Mouse (Mus musculus): ENCODE data around the gene Cdc6.
"Not testable (repeated sequence)": the region's sequence is repeated elsewhere in the genome, so short reads cannot be mapped to it uniquely, and the experiment has no call there.

The Cdc6 gene

DNA sequence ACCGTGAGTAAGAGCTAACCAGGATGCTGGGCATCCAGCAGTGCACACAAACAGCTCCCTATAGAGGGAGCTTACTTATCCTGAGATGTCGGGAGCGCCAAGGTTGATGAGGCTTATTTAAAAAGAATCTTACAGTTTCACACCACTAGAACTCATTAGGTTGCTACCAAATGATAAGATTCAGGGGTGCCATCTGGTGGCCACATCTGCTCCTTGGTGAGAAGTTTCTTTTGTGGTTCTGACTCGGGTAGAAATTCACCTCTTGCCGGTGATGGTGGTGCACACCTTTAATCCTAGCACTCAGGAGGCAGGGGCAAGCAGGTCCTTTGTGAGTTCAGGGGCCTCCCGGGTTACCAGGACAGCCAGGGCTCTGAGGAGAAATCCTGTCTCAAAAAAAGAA, 2.1 kb downstream of the Cdc6 start:
- no peak for DNase-seq (ENCODE audit: low read depth, low spot score)

DNA sequence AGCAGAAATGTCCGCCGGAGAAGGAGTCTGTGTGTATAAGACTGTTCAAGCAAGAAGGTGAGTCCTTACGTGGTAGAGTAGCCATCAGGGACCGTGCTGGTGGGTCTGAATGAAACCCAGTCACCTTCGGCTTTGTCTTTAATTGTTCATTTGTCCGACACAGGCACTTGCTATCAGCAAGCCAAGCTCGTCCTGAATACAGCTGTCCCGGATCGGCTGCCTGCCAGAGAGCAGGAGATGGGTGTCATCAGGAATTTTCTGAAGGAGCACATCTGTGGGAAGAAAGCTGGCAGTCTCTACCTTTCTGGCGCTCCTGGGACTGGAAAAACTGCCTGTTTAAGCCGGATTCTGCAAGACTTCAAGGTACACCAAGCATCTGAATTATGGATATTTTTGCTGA, 2.8 kb downstream of the Cdc6 start:
- no peak for DNase-seq (ENCODE audit: low read depth, low spot score)

DNA sequence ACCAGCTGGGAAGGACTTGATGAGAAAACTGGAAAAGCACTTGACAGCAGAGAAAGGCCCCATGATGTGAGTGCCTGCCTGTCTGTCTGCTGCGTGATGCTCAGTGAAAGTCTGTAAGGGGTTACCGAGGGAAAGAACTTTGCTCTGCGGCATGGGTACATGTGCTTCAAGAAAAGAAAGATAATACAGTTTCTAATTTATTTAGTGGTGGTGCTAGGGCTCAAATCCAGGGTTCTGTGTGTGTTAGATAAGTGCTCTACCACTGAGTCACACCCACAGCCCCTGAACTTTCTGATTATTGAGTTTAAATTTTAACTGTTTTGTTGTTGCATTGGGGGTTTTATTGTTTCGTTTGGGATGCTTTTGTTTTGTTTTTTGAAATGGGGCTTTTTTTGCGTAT, 3.9 kb downstream of the Cdc6 start:
- DNase-seq (ENCODE audit: low read depth, low spot score): no peak

DNA sequence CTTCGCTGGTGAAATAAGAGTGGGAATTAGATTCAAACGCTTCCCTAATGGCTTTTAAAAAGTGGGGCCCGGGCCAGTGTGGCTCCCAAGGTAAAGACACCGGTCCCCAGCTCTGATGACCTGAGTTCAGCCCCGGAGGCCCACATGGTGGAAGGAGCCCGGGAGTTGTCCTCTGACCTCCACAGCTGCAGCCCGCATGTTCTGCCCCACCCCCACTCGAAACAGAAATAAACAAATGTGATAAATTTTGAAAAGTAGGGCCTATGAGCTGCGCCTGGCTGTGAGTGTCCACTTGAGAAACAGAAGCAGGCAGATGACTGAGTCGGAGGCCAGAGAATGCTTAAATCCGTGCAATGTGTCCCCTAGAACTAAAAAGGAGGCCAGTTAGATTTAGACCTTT, 6.6 kb downstream of the Cdc6 start:
- no peak for DNase-seq (ENCODE audit: low read depth, low spot score)

DNA sequence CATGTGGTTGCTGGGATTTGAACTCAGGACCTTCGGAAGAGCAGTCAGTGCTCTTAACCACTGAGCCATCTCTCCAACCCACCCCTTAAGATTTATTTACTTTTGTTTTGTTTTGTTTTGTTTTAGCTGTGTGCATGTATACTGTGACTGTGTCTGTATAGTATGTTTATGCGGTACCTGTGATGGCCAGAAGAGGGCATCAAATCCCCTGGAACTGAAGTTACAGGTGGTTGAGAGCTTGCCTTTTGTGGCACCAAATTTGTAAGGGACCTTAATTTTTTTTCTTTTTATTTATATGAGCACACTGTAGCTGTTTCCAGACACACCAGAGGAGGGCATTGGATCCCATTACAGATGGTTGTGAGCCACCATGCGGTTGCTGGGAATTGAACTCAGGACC, 8.8 kb downstream of the Cdc6 start:
- DNase-seq (ENCODE audit: low read depth, low spot score): not testable (repeated sequence)

DNA sequence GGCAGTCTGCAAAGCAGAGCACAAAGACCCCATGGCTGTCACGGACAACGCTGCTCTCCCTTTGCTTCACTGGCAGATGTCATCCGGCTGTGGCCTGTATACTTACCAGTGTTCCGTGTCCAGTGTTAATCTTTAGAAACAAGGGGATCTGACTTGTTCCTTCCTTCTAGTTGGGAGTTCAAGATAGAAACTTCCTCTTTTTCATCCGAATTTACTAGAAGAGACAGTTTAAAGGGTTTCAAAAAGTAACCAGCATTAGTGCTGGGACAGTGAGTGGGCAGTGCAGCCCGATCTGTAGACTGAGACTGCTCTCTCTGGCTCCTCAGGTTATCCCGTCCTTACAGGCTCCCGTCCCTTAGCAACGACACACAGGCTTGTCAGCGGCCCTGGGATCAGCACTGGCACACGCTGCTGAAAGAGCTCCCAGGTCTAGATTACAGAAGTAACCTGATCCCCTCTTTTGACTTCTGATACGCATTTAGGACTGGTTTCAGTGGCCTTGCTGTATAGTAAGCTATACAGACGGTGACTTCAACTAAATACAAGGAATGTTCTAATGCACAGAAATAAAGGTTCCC, 9.9 kb downstream of the Cdc6 start:
- no peak for DNase-seq (ENCODE audit: low read depth, low spot score)

DNA sequence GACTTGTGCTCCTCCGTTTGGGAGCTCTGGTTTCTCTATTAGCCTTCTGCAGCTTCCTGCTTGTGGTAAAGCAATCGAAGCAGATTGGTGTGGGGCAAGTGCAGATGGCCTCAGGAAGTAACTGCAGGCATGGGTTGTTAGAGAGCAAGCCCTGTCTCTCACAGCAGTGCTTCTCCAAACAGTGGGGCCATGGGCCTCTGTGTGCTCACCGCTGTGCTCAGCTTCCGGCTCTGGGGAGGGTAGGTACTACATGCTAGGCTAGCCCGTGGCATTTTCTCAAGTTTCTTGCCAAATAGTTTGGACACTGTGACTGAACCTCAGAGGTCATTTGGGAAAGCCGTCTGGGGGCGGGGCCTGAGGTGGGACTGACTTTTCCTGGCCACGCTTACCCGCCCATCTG, 10.6 kb downstream of the Cdc6 start:
- no peak for DNase-seq (ENCODE audit: low read depth, low spot score)

DNA sequence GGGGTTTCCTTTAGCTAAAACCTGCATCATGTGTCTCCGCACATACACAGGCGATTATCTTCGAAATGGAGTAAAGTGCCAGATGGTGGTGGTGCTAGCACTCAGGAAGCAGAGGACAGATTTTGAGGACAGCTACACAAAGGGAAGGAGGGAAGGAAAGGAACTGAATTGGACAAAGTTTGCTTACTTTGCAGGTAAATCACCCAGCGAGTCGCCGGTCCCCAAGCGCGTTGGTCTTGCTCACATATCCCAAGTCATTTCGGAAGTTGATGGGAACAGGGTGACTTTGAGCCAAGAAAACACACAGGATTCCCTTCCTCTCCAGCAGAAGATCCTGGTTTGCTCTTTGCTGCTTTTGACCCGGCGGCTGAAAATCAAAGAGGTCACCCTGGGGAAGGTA, 11.4 kb downstream of the Cdc6 start:
- no peak for DNase-seq (ENCODE audit: low read depth, low spot score)

DNA sequence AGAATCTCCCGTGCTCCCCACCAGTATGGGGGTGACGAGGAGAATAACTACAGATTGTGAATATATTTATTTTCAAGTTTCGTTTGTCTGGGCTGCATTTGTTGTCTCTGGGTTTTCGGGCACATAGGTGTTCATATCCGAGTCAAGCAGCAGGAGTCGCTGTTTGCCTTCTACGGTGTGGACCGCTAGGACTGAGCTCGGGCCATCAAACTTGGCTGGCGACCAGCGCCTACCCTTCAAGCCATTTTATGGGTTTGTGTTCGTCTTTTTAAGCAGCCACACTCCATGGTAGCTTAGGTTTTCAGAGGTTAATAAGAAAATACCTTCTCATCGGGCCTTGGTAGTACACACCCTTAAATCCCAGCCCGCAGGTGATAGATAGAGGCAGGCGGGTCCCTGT, 14.2 kb downstream of the Cdc6 start:
- not testable (repeated sequence) for DNase-seq (ENCODE audit: low read depth, low spot score)

DNA sequence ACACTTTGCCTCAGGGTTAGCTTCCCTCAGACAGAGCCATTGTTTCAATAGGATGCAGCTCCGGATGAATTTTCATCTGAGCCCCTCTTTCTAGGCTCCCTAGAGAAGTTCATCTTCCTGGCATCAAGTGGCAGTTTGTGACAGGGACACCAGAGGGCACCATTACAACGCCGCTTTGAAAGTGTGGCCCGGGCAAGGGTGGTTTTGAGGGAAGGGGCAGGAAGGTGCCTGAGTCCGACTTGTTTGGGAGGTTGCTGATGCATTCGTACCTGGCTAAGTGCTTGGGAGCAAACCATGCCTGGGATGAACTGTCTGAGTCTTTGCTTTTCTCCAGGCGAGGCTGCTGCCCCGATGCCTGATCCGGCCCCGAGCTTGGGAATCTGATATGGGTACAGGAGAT, 14.7 kb downstream of the Cdc6 start:
- not testable (repeated sequence) for DNase-seq (ENCODE audit: low read depth, low spot score)

DNA sequence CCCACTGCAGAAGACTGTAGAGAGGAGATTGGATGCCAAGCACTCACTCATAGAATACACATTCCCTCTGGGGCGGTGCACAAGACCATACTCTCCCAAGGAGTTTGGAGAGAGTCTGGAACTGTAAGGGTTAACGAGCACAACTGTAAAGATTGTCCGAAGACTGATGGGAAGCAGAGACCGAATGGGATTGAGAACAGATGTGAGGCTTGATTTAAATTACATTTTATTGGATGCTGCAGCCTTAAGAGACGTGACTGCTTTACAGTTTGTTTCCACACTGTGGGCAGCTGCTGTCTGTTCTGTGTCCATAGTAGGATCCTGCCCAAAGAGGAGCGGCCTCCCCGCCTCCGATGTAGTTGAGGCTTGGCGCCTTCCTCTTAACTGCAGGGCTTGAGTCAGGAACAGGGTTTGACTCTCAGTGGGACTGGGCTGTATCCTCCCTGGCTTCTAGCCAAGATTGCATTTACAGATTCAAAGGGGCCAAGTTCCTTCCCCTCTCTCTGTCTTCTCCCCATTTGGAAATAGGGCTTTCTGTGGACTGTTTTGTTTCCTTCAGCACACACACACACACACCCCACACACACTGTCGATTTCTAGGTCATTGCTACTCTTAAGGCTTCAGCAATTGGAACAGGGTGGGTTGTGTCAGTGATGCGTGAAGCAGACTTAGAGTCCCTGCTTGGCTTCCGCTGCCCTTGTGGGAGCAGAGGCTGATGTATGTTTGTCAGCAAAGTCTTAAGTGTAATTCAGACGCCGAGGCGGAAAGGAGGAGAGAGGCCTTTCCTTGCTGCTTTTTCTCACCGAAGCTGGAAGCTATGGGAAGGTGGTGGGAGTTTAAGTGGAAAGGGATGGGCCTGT, 15.5 kb downstream of the Cdc6 start:
- not testable (repeated sequence) for DNase-seq (ENCODE audit: low read depth, low spot score)

DNA sequence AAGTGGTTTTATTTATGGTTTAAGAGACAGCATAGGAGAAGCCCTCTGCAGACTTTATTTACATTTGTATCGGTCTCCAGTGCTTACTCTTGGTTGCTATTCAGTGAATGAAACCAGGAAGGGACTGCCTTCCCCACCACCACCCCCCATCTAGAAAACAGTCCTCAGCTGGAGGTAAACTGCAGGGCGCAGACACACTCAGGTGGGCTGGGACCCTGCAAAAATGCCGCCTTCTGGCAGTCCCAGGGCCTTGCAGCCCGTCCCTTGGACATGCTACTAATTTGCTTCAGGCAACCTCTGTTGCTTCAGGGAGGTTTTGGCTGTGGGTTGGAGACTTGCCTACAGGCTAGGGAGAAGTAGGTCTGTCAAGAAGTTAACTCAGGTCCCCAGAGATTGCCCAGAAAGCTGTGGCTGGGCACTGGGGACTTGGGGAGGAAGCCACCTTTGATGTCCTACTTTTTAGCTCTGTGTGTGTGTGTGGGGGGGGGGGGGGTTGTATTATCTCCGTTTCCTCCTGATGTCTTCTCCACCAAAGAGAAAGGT, 17.1 kb downstream of the Cdc6 start:
- no peak for DNase-seq (ENCODE audit: low read depth, low spot score)

DNA sequence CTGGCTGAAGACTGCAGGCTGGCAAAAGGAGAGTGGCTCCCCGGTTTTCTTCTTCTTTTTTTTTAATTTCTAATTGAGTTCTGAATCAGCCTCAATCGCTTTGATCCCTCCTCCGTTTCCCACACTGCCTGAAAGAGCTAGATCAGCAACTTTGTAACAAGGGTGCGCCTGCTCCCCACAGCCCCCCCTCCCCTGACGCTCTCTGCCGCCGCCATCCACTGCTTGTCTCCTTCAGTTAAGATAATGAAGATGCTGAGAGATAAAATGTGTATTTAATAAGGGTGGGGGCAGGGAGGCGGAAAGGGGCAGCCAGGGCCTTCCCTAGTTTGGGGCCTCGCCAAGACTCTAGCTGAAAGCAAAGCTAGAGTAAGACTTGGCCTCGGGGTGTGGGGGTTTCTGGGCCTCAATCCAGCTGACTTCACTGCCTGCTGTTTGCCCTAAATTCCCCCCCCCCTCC, 17.7 kb downstream of the Cdc6 start:
- DNase-seq (ENCODE audit: low read depth, low spot score): no peak

DNA sequence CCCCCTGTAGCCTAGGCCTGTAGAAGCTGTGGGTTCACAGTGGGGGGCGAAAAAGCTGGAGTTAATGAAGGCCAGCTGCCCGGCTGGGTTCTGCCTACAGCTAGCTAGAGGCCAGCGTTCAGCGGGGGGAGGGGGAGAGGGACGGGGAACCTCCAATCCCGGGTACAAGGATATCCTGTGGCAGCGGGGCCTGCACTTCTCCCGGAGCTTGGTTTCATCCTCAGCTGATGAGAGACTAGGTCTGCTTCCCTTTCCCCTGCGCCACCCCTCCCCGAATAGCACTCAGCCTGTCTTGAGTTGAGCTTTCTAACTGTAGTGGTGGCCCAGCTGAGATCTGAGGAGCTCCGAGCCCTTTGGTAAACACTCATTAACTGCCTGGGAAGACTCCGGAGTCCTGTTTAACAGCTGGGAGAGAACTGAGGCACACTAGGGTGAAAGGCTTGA, 18.3 kb downstream of the Cdc6 start:
- no peak for DNase-seq (ENCODE audit: low read depth, low spot score)

DNA sequence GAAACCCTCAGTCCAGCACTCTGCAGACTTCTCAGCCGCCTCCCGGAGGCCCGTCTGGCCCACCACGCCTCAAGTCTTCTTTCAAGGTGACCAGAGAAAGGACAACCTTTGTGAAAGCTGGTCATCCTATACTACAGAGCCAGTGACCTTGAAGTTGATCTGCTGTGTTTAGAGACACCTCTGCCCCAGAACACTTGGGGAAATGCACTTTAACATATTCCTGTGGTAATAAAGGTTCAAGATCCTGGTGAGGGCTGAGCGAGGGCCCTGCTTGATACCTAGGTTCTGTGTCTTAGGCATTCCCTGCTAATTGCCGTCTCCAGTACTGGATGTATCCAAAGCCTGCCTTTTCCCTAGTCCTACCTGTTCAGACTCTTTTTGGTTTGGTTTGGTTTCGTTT, 19.0 kb downstream of the Cdc6 start:
- no peak for DNase-seq (ENCODE audit: low read depth, low spot score)

DNA sequence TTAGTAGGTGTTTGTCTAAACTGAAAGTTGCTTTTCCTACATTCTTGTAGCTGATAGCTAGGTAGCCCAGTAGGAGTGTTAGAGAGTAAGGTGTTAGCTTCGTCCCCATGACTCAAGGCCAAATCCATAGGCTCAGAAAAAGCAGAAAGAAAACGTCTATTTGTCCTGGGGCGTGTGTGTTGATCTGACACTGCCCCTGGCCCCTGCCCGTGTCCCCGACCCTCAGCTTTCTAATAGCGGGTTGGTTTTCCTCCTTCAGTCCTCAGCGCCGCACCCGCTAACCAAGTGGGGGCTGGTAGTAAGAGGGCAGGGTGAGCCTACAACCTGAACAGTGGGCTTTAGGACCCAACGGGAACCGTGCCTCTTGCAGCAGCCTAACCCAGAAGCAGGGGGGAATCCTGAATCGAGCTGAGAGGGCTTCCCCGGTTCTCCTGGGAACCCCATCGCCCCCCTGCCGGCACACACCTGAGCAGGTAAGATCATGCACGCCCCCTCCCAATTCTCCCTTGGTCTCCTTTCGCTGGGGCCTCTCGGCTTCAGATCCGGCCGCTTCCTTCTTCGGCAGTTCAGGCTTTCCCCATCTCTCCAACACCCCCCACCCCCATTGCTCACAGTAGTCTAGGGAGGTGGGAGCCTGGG, 20.0 kb downstream of the Cdc6 start, which contains the start of gene Rara:
Gene Rara, plus strand, starts transcription at position 381 of the 639 bp plus-strand sequence.
- DNase-seq (ENCODE audit: low read depth, low spot score): no peak

DNA sequence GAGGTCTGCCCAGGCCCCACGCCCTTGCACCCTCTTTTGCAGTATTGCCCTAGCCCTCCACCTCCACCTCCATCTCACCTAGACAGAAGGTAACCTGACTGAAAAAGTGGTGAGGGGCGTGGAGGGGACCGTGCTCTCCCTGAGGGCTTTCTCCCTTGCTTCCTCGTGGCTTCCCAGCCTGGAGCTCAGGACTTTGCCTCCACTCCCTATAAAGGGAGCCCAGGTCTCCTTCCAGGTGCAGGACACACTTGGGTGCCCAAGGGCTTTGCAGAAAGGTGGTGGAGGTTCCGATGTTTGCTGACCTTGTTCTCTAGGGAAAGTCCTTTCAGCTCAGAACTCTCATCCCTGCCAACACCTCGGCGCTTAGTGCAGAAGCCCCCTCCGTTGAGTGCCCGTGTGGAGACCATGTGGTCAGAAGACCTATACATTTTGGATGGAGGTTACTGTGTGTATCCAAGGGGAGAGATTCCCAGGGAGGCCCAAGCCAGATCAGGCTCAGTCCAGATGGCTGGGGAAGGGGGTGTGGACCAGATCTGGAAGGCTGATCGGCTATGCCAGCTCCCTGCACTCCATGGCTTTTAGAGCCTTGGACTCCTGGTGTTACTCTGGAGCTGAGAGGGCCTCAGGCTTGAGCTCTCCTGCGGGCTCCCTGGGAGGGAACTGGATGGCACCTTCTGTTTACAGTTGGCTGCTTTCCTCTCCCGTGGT, 20.7 kb downstream of the Cdc6 start:
- DNase-seq (ENCODE audit: low read depth, low spot score): no peak

DNA sequence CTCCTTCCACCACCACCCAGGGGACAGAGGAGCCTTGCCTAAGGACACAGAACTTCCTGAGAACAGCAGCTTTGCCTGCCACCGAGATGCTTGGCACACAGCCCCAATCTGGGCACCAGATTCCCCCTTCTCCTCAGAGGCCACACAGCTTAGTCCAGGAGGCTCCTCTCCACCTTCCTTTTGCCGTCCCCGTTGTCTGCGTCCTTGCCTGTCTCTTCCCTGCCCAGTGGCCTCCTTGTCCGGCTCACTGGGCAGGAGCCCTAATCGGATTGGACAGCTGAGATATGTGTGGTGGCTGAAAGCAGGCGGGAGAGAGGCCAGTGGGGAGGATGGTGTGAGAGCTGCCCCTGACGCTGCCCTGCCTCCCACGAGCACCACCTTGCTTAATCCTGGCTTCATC, 21.9 kb downstream of the Cdc6 start:
- peak; percentile 74 for DNase-seq (ENCODE audit: low read depth, low spot score)

DNA sequence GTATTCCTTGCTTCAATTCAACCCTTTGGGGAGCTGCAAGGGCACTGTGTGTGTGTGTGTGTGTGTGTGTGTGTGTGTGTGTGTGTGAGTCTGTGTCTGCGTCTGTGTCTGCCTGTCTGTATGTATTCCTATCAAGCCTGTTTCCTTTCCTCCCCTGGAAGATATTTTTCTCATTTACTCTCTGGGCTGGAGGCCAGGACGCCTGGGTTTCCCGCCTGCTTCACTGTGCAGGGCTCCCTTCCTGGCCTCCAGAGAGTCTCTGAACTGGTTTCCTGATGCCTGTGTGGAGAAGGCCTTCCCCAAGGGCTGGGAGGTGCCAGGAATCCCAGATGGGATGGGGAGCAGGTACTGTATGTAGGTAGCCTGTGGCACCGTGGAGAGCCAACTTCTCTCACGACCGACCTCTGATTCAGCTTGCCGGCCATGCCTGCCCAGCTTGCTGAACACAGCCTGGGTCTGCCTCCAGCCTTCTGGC, 22.6 kb downstream of the Cdc6 start:
- DNase-seq (ENCODE audit: low read depth, low spot score): no peak

DNA sequence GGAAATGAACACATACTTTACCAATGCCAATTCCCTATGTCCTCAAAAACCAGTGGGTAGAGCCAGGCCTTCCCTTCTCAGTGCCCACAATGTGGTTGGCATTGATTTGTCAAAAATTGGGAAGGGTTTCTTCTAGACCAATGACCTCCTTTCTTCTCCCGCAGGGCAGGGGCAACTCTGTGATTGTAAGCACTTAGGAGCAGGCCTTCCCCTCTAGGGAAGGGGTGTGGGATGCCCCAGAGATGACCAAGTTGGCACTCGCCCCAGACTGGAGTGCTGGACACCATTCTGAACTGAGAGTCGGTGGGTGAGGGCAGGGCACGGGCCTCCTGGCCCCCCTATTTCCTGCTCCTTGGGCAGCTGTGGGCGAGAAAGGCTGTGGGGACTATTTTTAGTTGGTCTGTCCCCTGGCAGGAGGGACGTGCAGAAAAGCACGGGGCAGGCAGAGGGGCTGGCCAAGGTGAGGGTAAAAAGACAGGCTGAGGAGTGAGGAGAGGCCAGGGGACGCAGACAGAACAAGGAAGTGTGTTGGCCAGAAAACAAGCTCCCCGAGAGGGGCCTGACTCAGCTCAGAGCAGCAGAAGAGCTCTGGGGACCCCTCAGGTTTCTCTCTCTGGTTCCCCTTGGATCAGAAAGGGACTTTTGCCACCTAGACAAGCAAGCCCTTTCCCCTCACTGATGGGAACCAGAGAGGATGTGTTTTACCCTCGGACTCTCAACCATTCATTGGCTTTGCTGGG, 23.3 kb downstream of the Cdc6 start:
- no peak for DNase-seq (ENCODE audit: low read depth, low spot score)
